Mouse (Mus musculus): Measurements from ENCODE around the gene Tanc1. TPM values are rescaled to one million over a fixed set of nuclear protein-coding genes. Genes with fewer than 3 reads are reported as not detected.

Tanc1 gene
- total RNA-seq, 2 experiments from 2014 or later = 18.9 to 31.4 TPM

GRCm38 (mm10) chr2:59681181-59681580 is 69.3 kb downstream of the Tanc1 start:
- DNase-seq = no peak

- DNase-seq = no peak
Observed at GRCm38 (mm10) chr2:59684864-59685605, 73.2 kb downstream of the Tanc1 start.

- DNase-seq = no peak
Observed at GRCm38 (mm10) chr2:59685606-59685950, 73.7 kb downstream of the Tanc1 start.

- no peak for DNase-seq
Observed at GRCm38 (mm10) chr2:59688261-59689104, 76.6 kb downstream of the Tanc1 start.

- no peak for DNase-seq
Observed at GRCm38 (mm10) chr2:59691112-59691511, 79.3 kb downstream of the Tanc1 start.

- no peak for DNase-seq
Observed at GRCm38 (mm10) chr2:59693473-59693872, 81.6 kb downstream of the Tanc1 start.

GRCm38 (mm10) chr2:59697123-59697522 is 85.3 kb downstream of the Tanc1 start:
- DNase-seq = no peak

- DNase-seq = peak; percentile 30
Observed at GRCm38 (mm10) chr2:59697722-59698634, 86.1 kb downstream of the Tanc1 start.

- DNase-seq = no peak
Observed at GRCm38 (mm10) chr2:59698635-59699300, 86.9 kb downstream of the Tanc1 start.

- DNase-seq = no peak
Observed at GRCm38 (mm10) chr2:59699893-59700292, 88.1 kb downstream of the Tanc1 start.

GRCm38 (mm10) chr2:59705221-59705620 is 93.4 kb downstream of the Tanc1 start:
- DNase-seq = no peak

- peak; percentile 8 for DNase-seq
Observed at GRCm38 (mm10) chr2:59706806-59707205, 95.0 kb downstream of the Tanc1 start.

GRCm38 (mm10) chr2:59707922-59708706 is 96.3 kb downstream of the Tanc1 start:
- DNase-seq = no peak

- DNase-seq = no peak
Observed at GRCm38 (mm10) chr2:59710771-59711170, 98.9 kb downstream of the Tanc1 start.

- no peak for DNase-seq
Observed at GRCm38 (mm10) chr2:59711992-59712391, 100.2 kb downstream of the Tanc1 start.

GRCm38 (mm10) chr2:59712484-59712883 is 100.6 kb downstream of the Tanc1 start:
- DNase-seq = no peak

GRCm38 (mm10) chr2:59713626-59714556 is 102.0 kb downstream of the Tanc1 start:
- DNase-seq = no peak

GRCm38 (mm10) chr2:59714992-59715391 is 103.2 kb downstream of the Tanc1 start:
- DNase-seq = no peak

GRCm38 (mm10) chr2:59716461-59716860 is 104.6 kb downstream of the Tanc1 start:
- no peak for DNase-seq

- DNase-seq = peak; percentile 14
Observed at GRCm38 (mm10) chr2:59717746-59718294, 106.0 kb downstream of the Tanc1 start.
